Mouse (Mus musculus): ENCODE measurements around the gene Cd82.

DNA sequence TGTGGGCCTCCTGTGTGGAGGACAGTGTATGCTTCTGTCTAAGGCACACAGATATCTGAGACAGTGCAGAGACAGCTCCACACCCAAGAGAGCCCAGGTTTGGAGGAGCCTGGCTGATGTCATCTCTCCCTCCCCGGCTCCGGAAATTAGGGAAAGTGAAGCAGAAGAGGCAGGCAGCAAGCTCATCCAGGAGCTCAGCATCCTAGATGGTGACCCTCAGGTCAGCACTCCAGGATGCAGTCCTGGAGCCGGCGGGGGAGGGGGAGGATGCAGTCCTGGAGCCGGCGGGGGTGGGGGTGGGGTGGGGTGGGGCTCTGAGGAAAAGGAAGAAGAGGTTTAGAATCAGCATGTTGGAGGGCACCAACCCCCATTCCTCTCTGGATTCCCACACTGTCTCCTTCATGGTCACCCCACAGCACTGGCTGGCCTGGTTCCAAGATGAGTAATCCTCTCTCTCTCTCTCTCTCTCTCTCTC lies 90.8 kb downstream of the Cd82 start:
- TF ChIP-seq USF1 (IDR thresholded peaks at IDR 0.05; ENCODE audit: low read depth): no peak
- TF ChIP-seq POLR2A (IDR thresholded peaks at IDR 0.05; ENCODE audit: insufficient read length, low read depth): no peak
- TF ChIP-seq TCF12 (IDR thresholded peaks at IDR 0.05; ENCODE audit: insufficient read depth, poor library complexity, severe bottlenecking): no peak
- TF ChIP-seq SRF (IDR thresholded peaks at IDR 0.05; ENCODE audit: control insufficient read depth, insufficient read length, low read depth): no peak
- TF ChIP-seq POLR2AphosphoS2 (IDR thresholded peaks at IDR 0.05; ENCODE audit: insufficient read length, low read depth): no peak
- TF ChIP-seq MAX (IDR thresholded peaks at IDR 0.05; ENCODE audit: low read depth): no peak
- no peak for TF ChIP-seq MYOG (IDR thresholded peaks at IDR 0.05; ENCODE audit: control insufficient read depth in 1 of 3, insufficient read depth in 1 of 3, insufficient read length in 2 of 3, low read depth in 2 of 3)
- TF ChIP-seq CEBPB (IDR thresholded peaks at IDR 0.05; ENCODE audit: insufficient read depth, poor library complexity, severe bottlenecking): no peak
- TF ChIP-seq MYOD1 (IDR thresholded peaks at IDR 0.05; ENCODE audit: control insufficient read depth in 1 of 3, insufficient read length in 2 of 3, low read depth in 2 of 3): no peak

All from myocyte (in vitro differentiated cells).